Mouse (Mus musculus): Measurements from ENCODE around the gene Slc9b1. TPM values are rescaled to one million over a fixed set of nuclear protein-coding genes. Genes with fewer than 3 reads are reported as not detected.

The Slc9b1 gene
- 0.62 TPM in 1 of 2 replicates, not detected in the other for polyA plus RNA-seq (2016; fragmentation: Nextera tagmentation; extraction: Ambion mirVana)

GRCm38 (mm10) chr3:135347739-135348264 lies at the start of gene Slc9b1:
Slc9b1 (plus strand) TSS chr3:135348029.
- Histone ChIP-seq H3K27me3 (replicated peaks; ENCODE audit: low read depth, poor library complexity, severe bottlenecking) (no peaks in the 10 kb centered on the region), H3K4me3 (no peak within 1 kb of the TSS), H3K4me1 (no peaks in the 10 kb centered on the region), H3K27ac (replicated peaks) (no peak within 1 kb of the TSS), H3K9me3 (no peaks in the 10 kb centered on the region), H3K36me3 (replicated peaks) (no peaks in the 10 kb centered on the region)
- no peak for DNase-seq (ENCODE audit: low spot score)
- WGBS = 77% methylated on average over 14 of the region's 14 CpGs

- no peak overlapping the region for H3K27ac ChIP-seq (replicated peaks)
- H3K9me3 ChIP-seq = no peaks in the 10 kb centered on the region
- no peak overlapping the region for H3K4me3 ChIP-seq
- DNase-seq (ENCODE audit: low spot score) = no peak
- WGBS = 82% methylated on average over 3 of the region's 3 CpGs
- peaks cover 8% of the 10 kb centered on the region for H3K4me1 ChIP-seq
- no peaks in the 10 kb centered on the region for H3K27me3 ChIP-seq (replicated peaks; ENCODE audit: low read depth, poor library complexity, severe bottlenecking)
- H3K36me3 ChIP-seq (replicated peaks) = no peaks in the 10 kb centered on the region
These were observed 49.3 kb upstream of the Slc9b1 start for GRCm38 (mm10) chr3:135298560-135298959.

GRCm38 (mm10) chr3:135300081-135300480 lies 47.7 kb upstream of the Slc9b1 start:
- Histone ChIP-seq H3K27ac (replicated peaks) (no peak overlapping the region), H3K4me3 (no peak overlapping the region), H3K27me3 (replicated peaks; ENCODE audit: low read depth, poor library complexity, severe bottlenecking) (no peaks in the 10 kb centered on the region), H3K4me1 (peaks cover 18% of the 10 kb centered on the region), H3K36me3 (replicated peaks) (no peaks in the 10 kb centered on the region), H3K9me3 (no peaks in the 10 kb centered on the region)
- WGBS = 77% methylated on average over 6 of the region's 6 CpGs
- no peak for DNase-seq (ENCODE audit: low spot score)

GRCm38 (mm10) chr3:135304060-135304459 lies 43.8 kb upstream of the Slc9b1 start:
- no peaks in the 10 kb centered on the region for H3K36me3 ChIP-seq (replicated peaks)
- 20% methylated on average over 6 of the region's 6 CpGs for whole genome bisulfite sequencing
- H3K27me3 ChIP-seq (replicated peaks; ENCODE audit: low read depth, poor library complexity, severe bottlenecking) = peaks cover 20% of the 10 kb centered on the region
- no peaks in the 10 kb centered on the region for H3K9me3 ChIP-seq
- DNase-seq (ENCODE audit: low spot score) = no peak
- peaks cover 35% of the 10 kb centered on the region for H3K4me1 ChIP-seq
- no peak overlapping the region for H3K4me3 ChIP-seq
- H3K27ac ChIP-seq (replicated peaks) = no peak overlapping the region

- Histone ChIP-seq H3K4me1 (peaks cover 35% of the 10 kb centered on the region), H3K27ac (replicated peaks) (no peak overlapping the region)
- no peak for DNase-seq (ENCODE audit: low spot score)
These were observed 43.3 kb upstream of the Slc9b1 start for GRCm38 (mm10) chr3:135304566-135304965.

GRCm38 (mm10) chr3:135307411-135308259 lies 40.2 kb upstream of the Slc9b1 start, which contains the start of gene Slc9b2:
Slc9b2 (plus strand) TSS chr3:135307700.
- Histone ChIP-seq H3K36me3 (replicated peaks) (no peaks in the 10 kb centered on the region), H3K27me3 (replicated peaks; ENCODE audit: low read depth, poor library complexity, severe bottlenecking) (peaks cover 20% of the 10 kb centered on the region), H3K4me1 (peaks cover 35% of the 10 kb centered on the region), H3K27ac (replicated peaks) (peak within 1 kb of the TSS; percentile 19), H3K4me3 (peak within 1 kb of the TSS; percentile 53), H3K9me3 (no peaks in the 10 kb centered on the region)
- WGBS = 9% methylated on average over 28 of the region's 28 CpGs
- peak; percentile 74 for DNase-seq (ENCODE audit: low spot score)

More at GRCm38 (mm10) chr3:135304566-135304965, 43.3 kb upstream of the Slc9b1 start:
- no peaks in the 10 kb centered on the region for H3K36me3 ChIP-seq (replicated peaks)
- H3K27me3 ChIP-seq (replicated peaks; ENCODE audit: low read depth, poor library complexity, severe bottlenecking) = peaks cover 20% of the 10 kb centered on the region
- H3K9me3 ChIP-seq = no peaks in the 10 kb centered on the region
- H3K4me3 ChIP-seq = no peak overlapping the region
- WGBS = 17% methylated on average over 9 of the region's 9 CpGs

- Histone ChIP-seq H3K27ac (replicated peaks) (no peak overlapping the region), H3K9me3 (no peaks in the 10 kb centered on the region), H3K4me3 (no peak overlapping the region), H3K36me3 (replicated peaks) (no peaks in the 10 kb centered on the region), H3K27me3 (replicated peaks; ENCODE audit: low read depth, poor library complexity, severe bottlenecking) (0 out of 2 replicates have a peak, but pooled peaks cover 5% of the 10 kb centered on the region), H3K4me1 (peaks cover 12% of the 10 kb centered on the region)
- WGBS = 20% methylated on average over 2 of the region's 2 CpGs
- DNase-seq (ENCODE audit: low spot score) = no peak
These were observed 34.8 kb upstream of the Slc9b1 start for GRCm38 (mm10) chr3:135312916-135313491.

- no peaks in the 10 kb centered on the region for H3K27me3 ChIP-seq (replicated peaks; ENCODE audit: low read depth, poor library complexity, severe bottlenecking)
- no peak overlapping the region for H3K4me3 ChIP-seq
- no peaks in the 10 kb centered on the region for H3K36me3 ChIP-seq (replicated peaks)
- DNase-seq (ENCODE audit: low spot score) = peak; percentile 19
- WGBS = 80% methylated on average over 2 of the region's 2 CpGs
- peaks cover 10% of the 10 kb centered on the region for H3K4me1 ChIP-seq
- no peak overlapping the region for H3K27ac ChIP-seq (replicated peaks)
- H3K9me3 ChIP-seq = no peaks in the 10 kb centered on the region
These were observed 34.1 kb upstream of the Slc9b1 start for GRCm38 (mm10) chr3:135313727-135314126.

GRCm38 (mm10) chr3:135314811-135315210 lies 33.0 kb upstream of the Slc9b1 start:
- no peaks in the 10 kb centered on the region for H3K36me3 ChIP-seq (replicated peaks)
- H3K4me1 ChIP-seq = peaks cover 10% of the 10 kb centered on the region
- H3K27me3 ChIP-seq (replicated peaks; ENCODE audit: low read depth, poor library complexity, severe bottlenecking) = no peaks in the 10 kb centered on the region
- WGBS = 56% methylated on average over 2 of the region's 2 CpGs
- H3K9me3 ChIP-seq = no peaks in the 10 kb centered on the region
- no peak overlapping the region for H3K4me3 ChIP-seq
- peak; percentile 37 for DNase-seq (ENCODE audit: low spot score)
- no peak overlapping the region for H3K27ac ChIP-seq (replicated peaks)

GRCm38 (mm10) chr3:135315720-135316425 lies 32.0 kb upstream of the Slc9b1 start:
- Histone ChIP-seq H3K9me3 (no peaks in the 10 kb centered on the region), H3K4me3 (no peak overlapping the region), H3K36me3 (replicated peaks) (no peaks in the 10 kb centered on the region), H3K4me1 (peaks cover 10% of the 10 kb centered on the region), H3K27ac (replicated peaks) (no peak overlapping the region), H3K27me3 (replicated peaks; ENCODE audit: low read depth, poor library complexity, severe bottlenecking) (no peaks in the 10 kb centered on the region)
- WGBS = 90% methylated on average over 9 of the region's 9 CpGs
- no peak for DNase-seq (ENCODE audit: low spot score)

GRCm38 (mm10) chr3:135318331-135318730 lies 29.5 kb upstream of the Slc9b1 start:
- no peak overlapping the region for H3K27ac ChIP-seq (replicated peaks)
- no peak for DNase-seq (ENCODE audit: low spot score)
- no peak overlapping the region for H3K4me3 ChIP-seq
- no peaks in the 10 kb centered on the region for H3K36me3 ChIP-seq (replicated peaks)
- peaks cover 6% of the 10 kb centered on the region for H3K4me1 ChIP-seq
- H3K27me3 ChIP-seq (replicated peaks; ENCODE audit: low read depth, poor library complexity, severe bottlenecking) = no peaks in the 10 kb centered on the region
- H3K9me3 ChIP-seq = no peaks in the 10 kb centered on the region
- WGBS = 90% methylated on average over 11 of the region's 11 CpGs

GRCm38 (mm10) chr3:135324354-135324753 lies 23.5 kb upstream of the Slc9b1 start:
- Histone ChIP-seq H3K27me3 (replicated peaks; ENCODE audit: low read depth, poor library complexity, severe bottlenecking) (no peaks in the 10 kb centered on the region), H3K9me3 (no peaks in the 10 kb centered on the region), H3K27ac (replicated peaks) (no peak overlapping the region), H3K36me3 (replicated peaks) (no peaks in the 10 kb centered on the region), H3K4me3 (no peak overlapping the region), H3K4me1 (0 out of 2 replicates have a peak, but pooled peaks cover 3% of the 10 kb centered on the region)
- DNase-seq (ENCODE audit: low spot score) = no peak
- WGBS = 67% methylated on average over 6 of the region's 6 CpGs
